Mouse (Mus musculus): ENCODE results near the gene Zbtb2. TPM values are rescaled to one million over a fixed set of nuclear protein-coding genes. Genes with fewer than 3 reads are reported as not detected.

Gene Zbtb2
- total and polyA plus RNA-seq, 2 experiments from 2014 or later = 15.2 to 24.2 TPM

DNA sequence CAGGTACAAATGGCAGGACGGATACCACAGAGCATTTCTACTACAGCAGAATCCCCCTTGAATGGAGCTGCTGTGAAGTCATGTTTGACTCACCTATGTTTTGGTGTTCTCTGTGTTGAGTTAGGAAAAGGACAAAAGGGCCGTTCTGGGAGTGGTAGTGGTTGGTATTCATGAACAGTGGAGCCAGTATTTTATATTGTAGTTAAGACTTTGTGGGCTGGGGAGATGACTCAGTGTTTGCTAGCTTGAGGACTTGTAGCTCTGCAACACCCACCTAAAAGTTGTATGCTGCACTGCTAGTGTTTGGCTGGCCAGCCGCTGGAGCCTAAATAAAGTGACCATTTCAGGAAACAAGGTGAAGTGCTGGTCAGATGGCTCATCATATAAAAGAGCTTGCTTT lies 7.4 kb upstream of the Zbtb2 start:
- H3K36me3 ChIP-seq (ENCODE audit: insufficient read depth) = 0 out of 2 replicates have a peak, but pooled peaks cover 3% of the 10 kb centered on the region
- no peak for TF ChIP-seq CTCF (IDR thresholded peaks at IDR 0.05; ENCODE audit: low read depth)
- H3K9me3 ChIP-seq (ENCODE audit: low read length) = no peaks in the 10 kb centered on the region
- no peak overlapping the region for H3K9ac ChIP-seq
- no peak overlapping the region for H3K27ac ChIP-seq (ENCODE audit: low read depth, low read length)
- ATAC-seq (no peak), DNase-seq (no peak)
- no peak overlapping the region for H3K4me3 ChIP-seq (ENCODE audit: low read depth, low read length)
- no peaks in the 10 kb centered on the region for H3K27me3 ChIP-seq (ENCODE audit: insufficient read depth, low read length)
- peaks cover 8% of the 10 kb centered on the region; the same call in 1 of the 2 replicates for H3K4me1 ChIP-seq (ENCODE audit: insufficient read depth)
- 90% methylated on average over 3 of the region's 3 CpGs for WGBS
- no peak overlapping the region for H3K4me2 ChIP-seq (ENCODE audit: low read depth)

DNA sequence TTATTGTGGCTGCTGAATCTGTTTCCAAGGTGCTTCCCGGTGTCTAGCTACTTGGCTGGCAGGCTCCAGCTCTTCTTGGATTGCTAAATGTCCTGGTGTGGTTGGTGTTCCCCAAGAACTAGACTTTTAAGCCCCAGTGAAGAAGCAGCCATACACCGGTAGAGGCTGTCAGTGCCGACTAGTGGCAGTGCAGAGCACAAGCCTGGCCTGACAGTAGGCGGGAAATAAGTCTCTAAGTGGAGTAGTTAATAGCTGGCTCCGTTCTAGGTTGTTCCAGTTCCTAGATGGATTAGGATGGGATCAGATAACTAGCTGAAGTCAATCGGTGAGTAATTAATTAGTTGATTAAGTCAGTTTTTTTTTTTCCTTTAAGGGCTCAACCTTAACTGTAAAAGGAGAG lies 3.9 kb upstream of the Zbtb2 start:
- Histone ChIP-seq H3K4me2 (ENCODE audit: low read depth) (no peak overlapping the region), H3K27me3 (ENCODE audit: insufficient read depth, low read length) (no peaks in the 10 kb centered on the region), H3K4me3 (ENCODE audit: low read depth, low read length) (no peak overlapping the region), H3K4me1 (ENCODE audit: insufficient read depth) (peaks cover 23% of the 10 kb centered on the region), H3K36me3 (ENCODE audit: insufficient read depth) (0 out of 2 replicates have a peak, but pooled peaks cover 3% of the 10 kb centered on the region), H3K9me3 (ENCODE audit: low read length) (no peaks in the 10 kb centered on the region), H3K27ac (ENCODE audit: low read depth, low read length) (no peak overlapping the region), H3K9ac (no peak overlapping the region)
- ATAC-seq (no peak), DNase-seq (peak; percentile 30)
- WGBS = 47% methylated on average over 6 of the region's 6 CpGs
- peak; percentile 66 for TF ChIP-seq CTCF (IDR thresholded peaks at IDR 0.05; ENCODE audit: low read depth)

DNA sequence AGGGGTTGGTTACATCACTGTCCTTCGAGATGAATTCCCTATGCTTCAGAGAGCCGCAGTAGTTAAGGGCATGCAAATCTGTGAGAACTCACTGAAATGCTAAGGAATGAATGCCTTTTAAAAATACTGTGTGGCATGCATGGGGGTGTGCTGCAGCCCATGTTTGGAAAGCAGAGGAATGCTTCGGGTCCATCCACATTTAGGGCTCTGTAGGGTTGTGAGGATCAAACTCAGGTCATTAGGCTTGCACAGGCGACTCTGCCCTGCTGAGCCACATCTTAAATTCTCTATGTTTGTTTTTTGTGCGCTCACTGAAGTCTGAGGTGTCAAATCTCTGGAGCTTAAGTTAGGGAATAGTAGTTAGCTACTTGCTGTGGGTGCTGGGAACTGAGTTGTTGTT lies 3.2 kb upstream of the Zbtb2 start:
- peak overlapping the region; percentile 10; the same call in 1 of the 2 replicates for H3K4me2 ChIP-seq (ENCODE audit: low read depth)
- no peak for TF ChIP-seq CTCF (IDR thresholded peaks at IDR 0.05; ENCODE audit: low read depth)
- peaks cover 23% of the 10 kb centered on the region for H3K4me1 ChIP-seq (ENCODE audit: insufficient read depth)
- H3K27me3 ChIP-seq (ENCODE audit: insufficient read depth, low read length) = no peaks in the 10 kb centered on the region
- H3K27ac ChIP-seq (ENCODE audit: low read depth, low read length) = no peak overlapping the region
- no peaks in the 10 kb centered on the region for H3K9me3 ChIP-seq (ENCODE audit: low read length)
- no peak overlapping the region for H3K9ac ChIP-seq
- no peak overlapping the region for H3K4me3 ChIP-seq (ENCODE audit: low read depth, low read length)
- DNase-seq (no peak), ATAC-seq (no peak)
- 68% methylated on average over 5 of the region's 5 CpGs for WGBS
- 0 out of 2 replicates have a peak, but pooled peaks cover 3% of the 10 kb centered on the region for H3K36me3 ChIP-seq (ENCODE audit: insufficient read depth)

DNA sequence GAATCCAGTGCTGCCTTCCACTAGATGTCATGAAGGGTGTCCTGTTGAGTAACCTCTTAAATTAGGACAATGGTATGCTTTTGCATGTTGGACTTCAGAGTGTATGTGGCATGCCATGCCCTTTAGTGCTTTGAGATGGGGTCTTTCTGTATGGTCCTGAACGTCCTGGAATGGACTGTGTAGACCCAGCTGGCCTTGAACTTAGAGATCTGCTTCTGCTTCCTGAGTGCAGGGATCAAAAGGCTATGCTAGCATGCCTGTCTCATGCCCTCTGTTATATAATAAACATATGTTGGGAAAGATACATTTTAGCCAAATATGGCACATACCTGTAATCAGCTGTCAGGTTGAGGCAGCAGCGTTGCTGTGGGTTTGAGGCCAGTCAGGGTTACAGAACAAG lies 2.6 kb upstream of the Zbtb2 start:
- no peak for ATAC-seq

DNA sequence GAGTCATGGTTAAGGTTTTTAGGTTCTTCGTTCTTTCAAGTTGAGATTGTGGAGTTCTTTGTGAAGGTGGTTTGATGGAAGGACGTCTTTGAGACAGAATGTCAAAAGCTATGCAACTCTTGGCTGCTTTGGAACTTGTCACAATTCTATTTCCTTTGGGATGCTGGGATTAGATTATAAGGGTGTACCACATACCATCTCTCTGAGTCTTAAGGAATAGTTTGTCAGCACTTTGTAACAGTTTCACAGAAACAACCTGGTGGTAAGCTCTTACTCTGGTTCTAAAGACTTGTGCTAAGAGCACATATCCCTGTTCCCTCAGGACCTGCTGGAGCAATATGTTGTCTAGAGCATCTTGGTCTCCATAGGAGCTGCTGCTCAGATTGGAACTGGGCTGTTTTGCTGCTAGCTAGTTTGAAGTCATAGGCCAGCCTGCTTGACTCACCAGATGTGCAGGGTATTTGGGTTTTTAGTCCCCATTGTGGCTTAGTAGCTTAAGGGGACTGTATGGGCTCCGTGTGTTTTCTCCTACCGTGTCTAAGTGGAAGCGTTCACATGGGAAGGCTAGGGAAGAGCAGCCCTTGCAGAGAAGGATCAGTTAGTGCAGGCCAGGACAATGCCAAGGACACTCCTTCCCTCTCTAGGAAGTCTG lies 1.7 kb upstream of the Zbtb2 start:
- H3K27me3 ChIP-seq (ENCODE audit: insufficient read depth, low read length) = no peaks in the 10 kb centered on the region
- ATAC-seq = no peak
- peak overlapping the region; percentile 99 for H3K4me3 ChIP-seq (ENCODE audit: low read depth, low read length)
- no peak for TF ChIP-seq CTCF (IDR thresholded peaks at IDR 0.05; ENCODE audit: low read depth)
- H3K36me3 ChIP-seq (ENCODE audit: insufficient read depth) = 0 out of 2 replicates have a peak, but pooled peaks cover 3% of the 10 kb centered on the region
- no peak for DNase-seq
- peak overlapping the region; percentile 92 for H3K4me2 ChIP-seq (ENCODE audit: low read depth)
- WGBS = 57% methylated on average over 5 of the region's 5 CpGs
- H3K4me1 ChIP-seq (ENCODE audit: insufficient read depth) = peaks cover 23% of the 10 kb centered on the region
- peak overlapping the region; percentile 99 for H3K9ac ChIP-seq
- H3K9me3 ChIP-seq (ENCODE audit: low read length) = no peaks in the 10 kb centered on the region
- H3K27ac ChIP-seq (ENCODE audit: low read depth, low read length) = no peak overlapping the region

More for the DNA sequence above, 2.6 kb upstream of the Zbtb2 start:
- Histone ChIP-seq H3K9me3 (ENCODE audit: low read length) (no peaks in the 10 kb centered on the region), H3K36me3 (ENCODE audit: insufficient read depth) (0 out of 2 replicates have a peak, but pooled peaks cover 3% of the 10 kb centered on the region), H3K9ac (no peak overlapping the region), H3K27ac (ENCODE audit: low read depth, low read length) (no peak overlapping the region), H3K4me1 (ENCODE audit: insufficient read depth) (peaks cover 23% of the 10 kb centered on the region), H3K4me3 (ENCODE audit: low read depth, low read length) (no peak overlapping the region), H3K27me3 (ENCODE audit: insufficient read depth, low read length) (no peaks in the 10 kb centered on the region), H3K4me2 (ENCODE audit: low read depth) (peak overlapping the region; percentile 10; the same call in 1 of the 2 replicates)
- TF ChIP-seq CTCF (IDR thresholded peaks at IDR 0.05; ENCODE audit: low read depth) = no peak
- DNase-seq = no peak
- 62% methylated on average over 2 of the region's 2 CpGs for WGBS

DNA sequence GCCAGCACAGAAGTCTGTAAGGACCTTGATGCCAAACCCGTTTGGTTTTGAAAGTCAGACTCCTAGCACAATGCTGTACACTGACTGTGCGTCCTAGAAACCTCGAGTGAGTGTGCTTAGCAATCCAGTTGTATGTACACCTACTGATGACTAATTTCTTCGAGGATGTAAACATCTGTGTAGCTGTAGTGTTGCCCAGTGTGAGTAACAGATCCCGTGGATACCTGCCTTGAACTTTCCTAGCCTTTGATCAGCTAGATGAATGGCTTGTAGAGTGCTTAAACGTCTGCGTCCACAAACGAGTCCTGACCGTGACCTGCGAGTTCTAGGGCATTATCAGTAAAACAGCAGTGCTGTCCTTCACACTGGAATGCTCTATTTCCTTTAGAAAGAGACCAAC lies 1.1 kb upstream of the Zbtb2 start:
- 17% methylated on average over 10 of the region's 10 CpGs for WGBS
- H3K27ac ChIP-seq (ENCODE audit: low read depth, low read length) = no peak overlapping the region; the same call in 1 of the 2 replicates
- H3K4me3 ChIP-seq (ENCODE audit: low read depth, low read length) = peak overlapping the region; percentile 99
- H3K9me3 ChIP-seq (ENCODE audit: low read length) = no peaks in the 10 kb centered on the region
- TF ChIP-seq CTCF (IDR thresholded peaks at IDR 0.05; ENCODE audit: low read depth) = no peak
- H3K27me3 ChIP-seq (ENCODE audit: insufficient read depth, low read length) = no peaks in the 10 kb centered on the region
- peak overlapping the region; percentile 92 for H3K4me2 ChIP-seq (ENCODE audit: low read depth)
- ATAC-seq (no peak), DNase-seq (no peak)
- peak overlapping the region; percentile 99 for H3K9ac ChIP-seq
- 0 out of 2 replicates have a peak, but pooled peaks cover 3% of the 10 kb centered on the region for H3K36me3 ChIP-seq (ENCODE audit: insufficient read depth)
- H3K4me1 ChIP-seq (ENCODE audit: insufficient read depth) = peaks cover 23% of the 10 kb centered on the region

DNA sequence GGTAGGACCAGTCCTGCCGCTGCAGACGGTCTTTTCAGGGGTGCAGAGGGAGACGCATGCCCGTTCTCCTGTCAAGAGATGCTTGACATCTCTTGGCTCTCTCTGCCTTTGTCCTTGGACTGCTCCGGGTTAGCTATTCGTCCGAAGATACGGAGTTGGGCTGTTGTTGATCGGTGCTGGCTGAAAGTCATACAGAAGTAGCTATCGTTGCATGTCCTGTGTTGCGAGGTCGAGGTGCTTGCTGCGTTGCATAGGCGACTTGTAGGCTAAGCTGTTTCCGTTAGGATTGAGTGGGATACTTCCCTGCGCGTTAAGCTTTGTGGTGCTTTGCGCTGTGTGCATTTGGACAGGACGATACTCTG lies 457 bp upstream of the Zbtb2 start:
- TF ChIP-seq CTCF (IDR thresholded peaks at IDR 0.05; ENCODE audit: low read depth) = no peak
- 1% methylated on average over 19 of the region's 19 CpGs for WGBS
- DNase-seq = no peak

More for the DNA sequence above, 457 bp upstream of the Zbtb2 start:
- H3K4me3 ChIP-seq (ENCODE audit: low read depth, low read length) = peak overlapping the region; percentile 99
- H3K27ac ChIP-seq (ENCODE audit: low read depth, low read length) = peak overlapping the region; percentile 99
- peak overlapping the region; percentile 99 for H3K9ac ChIP-seq
- peak overlapping the region; percentile 92 for H3K4me2 ChIP-seq (ENCODE audit: low read depth)
- H3K9me3 ChIP-seq (ENCODE audit: low read length) = no peaks in the 10 kb centered on the region
- H3K36me3 ChIP-seq (ENCODE audit: insufficient read depth) = no peaks in the 10 kb centered on the region
- no peaks in the 10 kb centered on the region for H3K27me3 ChIP-seq (ENCODE audit: insufficient read depth, low read length)
- H3K4me1 ChIP-seq (ENCODE audit: insufficient read depth) = peaks cover 23% of the 10 kb centered on the region
- no peak for ATAC-seq
